Mouse (Mus musculus) heart, adult 2 months (tissue): ENCODE results near the gene Gid4. TPM values are rescaled to one million over a fixed set of nuclear protein-coding genes. Genes with fewer than 3 reads are reported as not detected.
A peak's percentile ranks its signal among the peaks of the same experiment; 100 is the strongest.

ENCODE experiments used
- DNase-seq, 2 experiments: peaks; one replicate each; pipeline ENCODE4 v3.0.0; 2021
- H3K27ac ChIP-seq: fragments of 200-600 bp; 2 replicates; pipeline ENCODE4 v1.8.1; 2022
- H3K27me3 ChIP-seq: fragments of 200-500 bp; 2 replicates; pipeline ENCODE4 v1.6.1; 2012; ENCODE audit warnings: mild to moderate bottlenecking, low read length, inconsistent platforms, mixed read lengths; ENCODE audit not compliant: control insufficient read depth, insufficient read depth
- H3K36me3 ChIP-seq: fragments of 200-500 bp; 2 replicates; pipeline ENCODE4 v1.6.1; 2012; ENCODE audit warnings: low read length, inconsistent platforms; ENCODE audit not compliant: control insufficient read depth, insufficient read depth
- H3K4me1 ChIP-seq: fragments of 200-500 bp; 2 replicates; pipeline ENCODE4 v1.6.1; 2011; ENCODE audit warnings: low read length; ENCODE audit not compliant: control insufficient read depth, insufficient read depth
- H3K4me3 ChIP-seq: fragments of 200-600 bp; 2 replicates; pipeline ENCODE4 v1.8.1; 2022
- H3K79me2 ChIP-seq: fragments of 200-500 bp; replicated peaks from 2 replicates; pipeline ENCODE4 v1.6.1; 2012; ENCODE audit warnings: mild to moderate bottlenecking, inconsistent platforms, low read length, moderate library complexity, mixed read lengths; ENCODE audit not compliant: control insufficient read depth, insufficient read depth
- H3K9ac ChIP-seq: fragments of 200-500 bp; 2 replicates; pipeline ENCODE4 v1.6.1; 2012; ENCODE audit warnings: low read depth, mild to moderate bottlenecking, control low read depth, inconsistent platforms, low read length, mixed read lengths
- CTCF ChIP-seq: fragments of 200-600 bp; IDR thresholded peaks from 2 replicates; pipeline ENCODE4 v1.8.1; 2022; ENCODE audit warnings: antibody characterized with exemption, mild to moderate bottlenecking, moderate library complexity
- EP300 ChIP-seq: fragments of 200-500 bp; IDR thresholded peaks from 2 replicates; pipeline ENCODE4 v1.6.1; 2011; ENCODE audit warnings: low read depth, low read length, control low read depth; ENCODE audit not compliant: insufficient read depth
- POLR2A ChIP-seq: fragments of 200-500 bp; IDR thresholded peaks from 2 replicates; pipeline ENCODE4 v1.6.1; 2011; ENCODE audit warnings: mild to moderate bottlenecking, low read depth, low read length, control low read depth; ENCODE audit not compliant: insufficient read depth
- WGBS: fragments of 180-500 bp; shearing (Covaris S2); methylation state at CpG from one replicate; pipeline ENCODE4 v1.1.7; 2018; 5-methylcytosine and 5-hydroxymethylcytosine counted together
- intact Hi-C: fragments of 180-260 bp; cut with DNase I; formaldehyde crosslinking; loops from one replicate; pipeline ENCODE4 v1.15.1; 2025
- polyA plus RNA-seq: library from polyadenylated mRNA; depleted of rRNA; stranded (reverse); fragments of >200 nt; gene quantifications from 2 replicates; pipeline ENCODE4 v1.2.3, GENCODE M21; 2012; rRNA removed
- total RNA-seq, 2 experiments: library from RNA; stranded (reverse); gene quantifications; 2 replicates each; pipeline ENCODE4 v1.2.3; 2021

Gene Gid4
- total and polyA plus RNA-seq, 3 experiments, result 30.5 to 49.5 (median 47.8) TPM

- Histone ChIP-seq H3K79me2 (no peaks in the 10 kb centered on the region), H3K36me3 (no peaks in the 10 kb centered on the region), H3K27me3 (no peaks in the 10 kb centered on the region), H3K27ac (no peak overlapping the region), H3K4me1 (no peaks in the 10 kb centered on the region), H3K4me3 (no peak overlapping the region), H3K9ac (no peak overlapping the region)
- intact Hi-C loops, result no loop called here
- no peak for DNase-seq
- WGBS, result 84% methylated on average over 5 of the region's 5 CpGs
- TF ChIP-seq CTCF, result no peak
- TF ChIP-seq POLR2A, result no peak
- TF ChIP-seq EP300, result no peak
Measured at GRCm38 (mm10) chr11:60474534-60474933, 57.6 kb downstream of the Gid4 start.

DNA sequence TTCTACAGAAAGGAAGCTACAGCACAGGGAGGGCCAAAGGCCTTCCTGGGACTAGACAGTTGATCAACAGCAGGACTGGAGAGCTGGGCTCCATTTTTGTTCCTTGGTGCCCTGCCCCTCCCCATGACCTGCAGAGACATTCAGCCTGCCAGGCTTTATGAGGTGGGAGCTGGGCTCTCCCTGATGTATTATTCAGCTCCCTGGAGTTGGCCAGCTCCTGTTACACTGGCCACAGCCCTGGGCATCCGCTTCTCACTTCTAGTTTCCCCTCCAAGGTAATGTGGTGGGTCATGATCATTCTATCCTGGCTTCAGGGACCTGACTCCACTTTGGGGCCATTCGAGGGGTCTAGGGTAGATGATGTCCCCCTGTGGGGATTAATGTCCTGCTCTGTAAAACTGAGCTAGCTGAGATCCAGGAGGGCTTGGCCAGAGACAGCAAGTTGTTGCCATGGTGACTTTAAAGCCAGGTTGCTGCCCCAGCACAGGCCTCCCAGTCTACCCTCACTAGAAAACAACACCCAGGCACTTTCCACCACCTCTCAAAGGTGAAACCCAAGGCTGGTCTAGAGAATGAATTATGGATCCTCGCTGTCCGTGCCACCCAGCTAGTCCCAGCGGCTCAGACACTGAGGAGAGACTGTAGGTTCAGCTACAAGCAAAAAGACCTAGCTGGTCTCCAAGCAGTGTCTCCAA lies 58.9 kb downstream of the Gid4 start:
- Histone ChIP-seq H3K9ac (no peak overlapping the region), H3K27me3 (no peaks in the 10 kb centered on the region), H3K36me3 (no peaks in the 10 kb centered on the region), H3K27ac (no peak overlapping the region), H3K4me3 (no peak overlapping the region), H3K4me1 (no peaks in the 10 kb centered on the region), H3K79me2 (no peaks in the 10 kb centered on the region)
- DNase-seq, result no peak
- intact Hi-C loops, result no loop called here
- TF ChIP-seq CTCF (no peak), POLR2A (no peak), EP300 (no peak)
- WGBS, result 85% methylated on average over 5 of the region's 5 CpGs

- intact Hi-C loops, result no loop called here
- Histone ChIP-seq H3K27me3 (no peaks in the 10 kb centered on the region), H3K4me1 (no peaks in the 10 kb centered on the region), H3K27ac (no peak overlapping the region), H3K9ac (no peak overlapping the region), H3K4me3 (no peak overlapping the region), H3K36me3 (no peaks in the 10 kb centered on the region), H3K79me2 (no peaks in the 10 kb centered on the region)
- no peak for DNase-seq
- 18% methylated on average over 17 of the region's 17 CpGs for WGBS
- no peak for TF ChIP-seq CTCF
- no peak for TF ChIP-seq POLR2A
- TF ChIP-seq EP300, result no peak
Measured at GRCm38 (mm10) chr11:60478121-60478520, 61.2 kb downstream of the Gid4 start.

DNA sequence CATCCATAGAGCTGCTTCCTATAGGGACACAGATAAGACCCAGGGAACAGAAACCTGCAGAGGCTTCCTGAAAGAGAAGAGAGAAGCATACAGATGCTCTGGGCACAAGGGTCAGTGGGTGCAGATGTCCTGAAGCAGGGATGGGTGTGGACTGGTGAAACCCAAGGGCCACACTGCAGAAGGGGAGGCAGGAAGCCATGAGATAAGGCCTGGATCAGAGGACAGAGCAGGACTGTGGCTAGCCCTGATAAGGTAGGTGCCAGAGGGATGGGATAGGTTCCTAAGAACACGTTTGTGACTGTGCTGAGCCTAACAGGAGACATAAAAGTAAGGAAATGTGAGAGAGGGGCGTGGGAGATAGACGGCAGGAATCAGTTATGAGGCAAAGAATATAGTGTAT lies 69.3 kb downstream of the Gid4 start:
- TF ChIP-seq POLR2A, result no peak
- TF ChIP-seq EP300, result no peak
- TF ChIP-seq CTCF, result no peak
- 41% methylated on average over 3 of the region's 3 CpGs for WGBS
- no peaks in the 10 kb centered on the region for H3K79me2 ChIP-seq
- DNase-seq, result no peak
- no peak overlapping the region for H3K27ac ChIP-seq
- H3K9ac ChIP-seq, result no peak overlapping the region
- intact Hi-C loops, result no loop called here
- no peaks in the 10 kb centered on the region for H3K36me3 ChIP-seq
- no peak overlapping the region for H3K4me3 ChIP-seq
- no peaks in the 10 kb centered on the region for H3K27me3 ChIP-seq
- H3K4me1 ChIP-seq, result no peaks in the 10 kb centered on the region

- Histone ChIP-seq H3K4me1 (no peaks in the 10 kb centered on the region), H3K9ac (no peak overlapping the region), H3K27me3 (no peaks in the 10 kb centered on the region), H3K79me2 (no peaks in the 10 kb centered on the region), H3K27ac (no peak overlapping the region), H3K4me3 (no peak overlapping the region), H3K36me3 (no peaks in the 10 kb centered on the region)
- TF ChIP-seq CTCF, result no peak
- no peak for TF ChIP-seq POLR2A
- no peak for TF ChIP-seq EP300
- intact Hi-C loops, result no loop called here
- DNase-seq, result no peak
- WGBS, result 79% methylated on average over 5 of the region's 5 CpGs
Measured at GRCm38 (mm10) chr11:60492726-60493125, 75.8 kb downstream of the Gid4 start.

DNA sequence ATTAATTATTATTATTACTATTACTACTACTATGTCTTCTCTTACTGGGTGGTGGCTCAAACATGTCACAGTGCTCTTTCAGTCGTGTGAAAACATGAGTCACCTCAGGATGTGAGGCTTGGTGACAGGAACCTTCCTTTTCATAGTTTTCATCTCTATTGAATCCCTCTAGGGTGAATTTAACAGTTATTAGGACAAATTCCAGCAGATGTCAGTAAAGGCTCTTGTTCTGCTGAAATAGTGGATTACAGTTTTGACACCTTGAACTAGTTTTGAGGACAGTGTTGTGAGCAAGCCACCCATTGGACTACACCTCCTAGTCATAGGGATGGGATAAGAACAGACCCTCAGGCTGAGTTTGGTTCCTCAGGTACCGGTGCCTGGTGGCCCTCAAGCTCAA lies 78.7 kb downstream of the Gid4 start:
- Histone ChIP-seq H3K27me3 (no peaks in the 10 kb centered on the region), H3K79me2 (no peaks in the 10 kb centered on the region), H3K9ac (no peak overlapping the region), H3K36me3 (no peaks in the 10 kb centered on the region), H3K4me1 (no peaks in the 10 kb centered on the region), H3K27ac (no peak overlapping the region), H3K4me3 (no peak overlapping the region)
- no peak for TF ChIP-seq POLR2A
- 0 out of 2 replicates have a peak, but pooled peaks have one; percentile 13 for TF ChIP-seq CTCF
- DNase-seq, result no peak
- intact Hi-C loops, result no loop called here
- WGBS, result 50% methylated on average over 2 of the region's 2 CpGs

Other genes with a start within 250 kb of the Gid4 start
- gene Srebf1, start 194.6 kb upstream of the Gid4 start, total RNA-seq, result 10 to 100 TPM; 25.3 to 35.4 TPM
- gene Srebf1, start 194.6 kb upstream of the Gid4 start, polyA plus RNA-seq, result 42.6 and 54.0 TPM in 2 replicates
- gene Tom1l2, start 64.2 kb upstream of the Gid4 start, total RNA-seq, result 100 to 1,000 TPM; 102 to 113 TPM
- 123 and 149 TPM in 2 replicates for gene Tom1l2, start 64.2 kb upstream of the Gid4 start, polyA plus RNA-seq
- 1 to 10 TPM; 1.6 to 2.4 TPM for gene Drc3, start 63.8 kb upstream of the Gid4 start, total RNA-seq
- gene Drc3, start 63.8 kb upstream of the Gid4 start, polyA plus RNA-seq, result 4.1 and 4.2 TPM in 2 replicates
- 10 to 100 TPM; 39.8 to 45.3 TPM for gene Atpaf2, start 1.3 kb downstream of the Gid4 start, total RNA-seq
- gene Atpaf2, start 1.3 kb downstream of the Gid4 start, polyA plus RNA-seq, result 37.7 and 46.7 TPM in 2 replicates
- 10 to 100 TPM; 28.1 to 28.8 TPM for gene Drg2, start 37.4 kb downstream of the Gid4 start, total RNA-seq
- gene Drg2, start 37.4 kb downstream of the Gid4 start, polyA plus RNA-seq, result 34.4 and 40.4 TPM in 2 replicates
- under 1 TPM; 0.03 to 0.05 TPM for gene Myo15, start 52.2 kb downstream of the Gid4 start, total RNA-seq
- 0.03 and 0.06 TPM in 2 replicates for gene Myo15, start 52.2 kb downstream of the Gid4 start, polyA plus RNA-seq
- 10 to 100 TPM; 80.1 to 90.3 TPM for gene Alkbh5, start 119.2 kb downstream of the Gid4 start, total RNA-seq
- 24.0 and 36.7 TPM in 2 replicates for gene Alkbh5, start 119.2 kb downstream of the Gid4 start, polyA plus RNA-seq